Mouse (Mus musculus) heart, postnatal 0 days (tissue): ENCODE data around the gene Rnf32. TPM values are rescaled to one million over a fixed set of nuclear protein-coding genes. Genes with fewer than 3 reads are reported as not detected.

ENCODE experiments used
- ATAC-seq: fragments of 200-750 bp; cut with Nextera tagmentation; 2 replicates; pipeline ENCODE4 v1.8.0; 2017; ENCODE audit warnings: low read depth, moderate number of reproducible peaks, moderate library complexity; ENCODE audit not compliant: insufficient read depth
- DNase-seq: peaks from one replicate; pipeline ENCODE4 v3.0.0-alpha.2; 2016; ENCODE audit warnings: low spot score
- H3K27ac ChIP-seq: fragments of 300-500 bp; sonication (generic); 2 replicates; pipeline ENCODE4 v1.5.1; 2014; ENCODE audit warnings: low read depth, mild to moderate bottlenecking
- H3K27me3 ChIP-seq: fragments of 300-500 bp; sonication (generic); 2 replicates; pipeline ENCODE4 v1.6.1; 2014; ENCODE audit warnings: low read length, mixed read lengths; ENCODE audit not compliant: control insufficient read depth, insufficient read depth
- H3K36me3 ChIP-seq: fragments of 300-500 bp; sonication (generic); replicated peaks from 2 replicates; pipeline ENCODE4 v1.6.1; 2014; ENCODE audit warnings: low read length, mixed read lengths; ENCODE audit not compliant: control insufficient read depth, insufficient read depth
- H3K4me1 ChIP-seq: fragments of 300-500 bp; sonication (generic); 2 replicates; pipeline ENCODE4 v1.6.1; 2014; ENCODE audit warnings: antibody characterized with exemption; ENCODE audit not compliant: control insufficient read depth, insufficient read depth
- H3K4me2 ChIP-seq: fragments of 300-500 bp; sonication (generic); 2 replicates; pipeline ENCODE4 v1.6.1; 2014; ENCODE audit warnings: low read depth, mild to moderate bottlenecking, low read length, moderate library complexity
- H3K4me3 ChIP-seq: fragments of 300-500 bp; sonication (generic); 2 replicates; pipeline ENCODE4 v1.5.1; 2014; ENCODE audit warnings: low read depth, low read length
- H3K9ac ChIP-seq: fragments of 300-500 bp; sonication (generic); replicated peaks from 2 replicates; pipeline ENCODE4 v1.6.1; 2014; ENCODE audit warnings: low read depth, low read length, mixed read lengths
- H3K9me3 ChIP-seq: fragments of 300-500 bp; sonication (generic); replicated peaks from 2 replicates; pipeline ENCODE4 v1.6.1; 2016; ENCODE audit warnings: low read length; ENCODE audit not compliant: control insufficient read depth
- CTCF ChIP-seq: IDR thresholded peaks from 2 replicates; pipeline ENCODE4 v1.5.1; 2016; ENCODE audit warnings: antibody characterized with exemption, control low read depth, low read depth
- EP300 ChIP-seq: IDR thresholded peaks from 2 replicates; pipeline ENCODE4 v1.6.1; 2016; ENCODE audit warnings: antibody characterized with exemption, low read depth
- WGBS: fragments of 180-500 bp; shearing (Covaris S2); extraction: QIAGEN DNeasy Blood & Tissue Kit; methylation state at CpG from one replicate; pipeline ENCODE4 v1.1.7; 2014; 5-methylcytosine and 5-hydroxymethylcytosine counted together
- polyA plus RNA-seq: library from polyadenylated mRNA; unstranded; fragments of >200 nt; fragmentation: Nextera tagmentation; extraction: Ambion mirVana; gene quantifications from 2 replicates; pipeline ENCODE4 v1.2.1, GENCODE M21; 2015
- total RNA-seq: library from RNA; depleted of rRNA; stranded (reverse); fragments of >200 nt; gene quantifications from 2 replicates; pipeline ENCODE4 v1.2.3, GENCODE M21; 2014; ENCODE audit warnings: low replicate concordance

The Rnf32 gene
- total and polyA plus RNA-seq, 2 experiments from 2014 or later, result 0.42 to 3.9 TPM

DNA sequence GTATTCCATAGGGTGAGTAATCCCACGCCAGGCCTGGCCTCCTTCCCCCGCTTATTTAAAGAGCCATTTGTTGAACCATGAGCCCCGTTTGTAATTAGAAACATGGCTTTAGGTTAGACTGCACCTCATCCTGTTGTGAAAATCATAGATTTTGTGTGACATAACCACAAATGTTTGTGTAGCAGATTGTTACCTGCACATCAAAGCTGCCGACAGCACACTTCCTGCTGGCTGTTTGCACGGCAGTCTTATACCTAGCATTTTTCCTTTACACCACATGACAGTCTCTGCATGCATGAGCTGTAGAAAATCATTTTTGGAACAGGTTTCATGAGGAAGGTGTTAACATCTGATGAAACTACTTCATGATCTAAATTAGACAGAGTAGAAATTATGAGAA, 9.9 kb downstream of the Rnf32 start:
- H3K36me3 ChIP-seq, result no peaks in the 10 kb centered on the region
- no peak overlapping the region for H3K27ac ChIP-seq
- H3K4me2 ChIP-seq, result no peak overlapping the region
- no peak overlapping the region for H3K4me3 ChIP-seq
- TF ChIP-seq EP300 (no peak), CTCF (no peak)
- no peaks in the 10 kb centered on the region for H3K9me3 ChIP-seq
- H3K27me3 ChIP-seq, result no peaks in the 10 kb centered on the region
- H3K9ac ChIP-seq, result no peak overlapping the region
- H3K4me1 ChIP-seq, result no peaks in the 10 kb centered on the region
- DNase-seq (no peak), ATAC-seq (no peak)
- 69% methylated on average over 5 of the region's 5 CpGs for WGBS

DNA sequence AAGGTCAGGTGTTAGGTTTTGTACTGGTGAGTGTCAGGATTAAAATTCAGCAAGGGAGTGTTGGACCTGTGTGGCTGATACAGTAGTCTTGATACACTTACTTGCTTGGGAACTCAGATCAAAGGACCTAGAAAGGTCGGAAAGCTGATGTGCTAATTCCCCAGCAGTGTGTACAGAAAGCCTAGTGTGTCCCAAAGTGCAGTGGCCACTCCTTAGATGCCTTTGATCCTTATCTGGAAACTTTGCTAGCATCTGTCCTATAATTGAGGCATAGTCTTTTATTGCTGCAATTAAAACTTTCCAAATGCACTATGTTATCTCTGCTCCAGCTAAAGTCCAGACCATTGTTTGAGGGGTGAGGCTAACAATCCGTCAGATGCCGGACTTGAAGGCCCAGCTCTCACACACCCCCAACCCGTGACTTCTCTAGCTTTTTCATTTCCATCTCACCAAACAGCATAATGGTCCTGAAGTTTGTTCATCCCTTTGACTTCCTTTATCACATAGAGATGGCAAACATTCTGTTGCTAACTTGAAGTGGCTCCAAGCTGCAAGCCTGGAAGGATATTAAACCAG, 16.3 kb downstream of the Rnf32 start:
- ATAC-seq (no peak), DNase-seq (no peak)
- Histone ChIP-seq H3K27me3 (no peaks in the 10 kb centered on the region), H3K36me3 (no peaks in the 10 kb centered on the region), H3K27ac (no peak overlapping the region), H3K4me1 (no peaks in the 10 kb centered on the region), H3K9me3 (no peaks in the 10 kb centered on the region), H3K4me3 (no peak overlapping the region), H3K9ac (no peak overlapping the region), H3K4me2 (no peak overlapping the region)
- WGBS, result 30% methylated on average over 4 of the region's 4 CpGs
- TF ChIP-seq CTCF, result no peak
- TF ChIP-seq EP300, result no peak

DNA sequence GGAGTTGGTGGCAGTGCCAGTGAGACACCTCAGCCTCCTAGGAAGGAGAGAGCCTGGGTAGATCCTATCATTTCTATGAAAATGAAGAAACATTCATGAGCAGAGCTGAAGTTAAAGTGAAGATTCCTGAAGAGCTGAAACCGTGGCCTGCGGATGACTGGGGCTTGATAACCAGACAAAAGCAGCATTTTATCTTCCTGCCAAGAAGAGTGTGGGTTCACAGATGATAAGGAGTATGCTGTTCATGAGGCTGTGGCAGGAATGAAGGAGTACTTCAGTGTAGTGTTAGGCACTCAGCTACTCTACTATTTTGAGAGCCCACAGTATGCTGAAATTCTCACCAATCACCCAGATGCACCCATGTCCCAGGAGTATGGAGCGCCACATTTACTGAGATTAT, 22.2 kb downstream of the Rnf32 start:
- DNase-seq, result no peak
- Histone ChIP-seq H3K4me1 (no peaks in the 10 kb centered on the region), H3K27me3 (no peaks in the 10 kb centered on the region), H3K9ac (no peak overlapping the region), H3K4me3 (no peak overlapping the region), H3K36me3 (no peaks in the 10 kb centered on the region), H3K9me3 (no peaks in the 10 kb centered on the region), H3K27ac (no peak overlapping the region), H3K4me2 (no peak overlapping the region)
- ATAC-seq, result no peak
- no peak for TF ChIP-seq CTCF
- 23% methylated on average over 3 of the region's 3 CpGs for WGBS

DNA sequence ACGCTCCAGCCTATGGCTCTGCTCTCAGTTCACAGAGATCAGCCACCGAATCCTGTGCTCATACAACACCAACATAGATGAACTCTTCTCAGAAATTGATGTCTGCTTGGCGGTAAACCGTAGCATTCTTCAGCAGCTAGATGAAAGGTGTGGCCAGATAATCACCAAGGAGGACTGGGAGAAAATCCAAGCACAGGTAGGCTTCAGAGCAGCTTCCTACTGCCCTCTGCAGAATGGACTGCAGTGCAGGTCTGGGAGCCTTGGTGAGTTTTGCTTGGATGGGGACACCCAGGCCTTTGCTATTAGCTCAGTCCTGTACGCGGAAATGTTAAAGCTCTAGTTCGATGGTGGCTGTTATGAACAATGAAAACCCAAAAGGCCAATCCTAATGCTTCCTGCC, 28.3 kb downstream of the Rnf32 start:
- no peak for ATAC-seq
- Histone ChIP-seq H3K27me3 (no peaks in the 10 kb centered on the region), H3K4me3 (no peak overlapping the region), H3K36me3 (no peaks in the 10 kb centered on the region), H3K4me1 (no peaks in the 10 kb centered on the region), H3K27ac (no peak overlapping the region), H3K9me3 (no peaks in the 10 kb centered on the region), H3K4me2 (no peak overlapping the region), H3K9ac (no peak overlapping the region)
- DNase-seq, result no peak
- 84% methylated on average over 7 of the region's 7 CpGs for WGBS
- TF ChIP-seq EP300 (no peak), CTCF (no peak)

DNA sequence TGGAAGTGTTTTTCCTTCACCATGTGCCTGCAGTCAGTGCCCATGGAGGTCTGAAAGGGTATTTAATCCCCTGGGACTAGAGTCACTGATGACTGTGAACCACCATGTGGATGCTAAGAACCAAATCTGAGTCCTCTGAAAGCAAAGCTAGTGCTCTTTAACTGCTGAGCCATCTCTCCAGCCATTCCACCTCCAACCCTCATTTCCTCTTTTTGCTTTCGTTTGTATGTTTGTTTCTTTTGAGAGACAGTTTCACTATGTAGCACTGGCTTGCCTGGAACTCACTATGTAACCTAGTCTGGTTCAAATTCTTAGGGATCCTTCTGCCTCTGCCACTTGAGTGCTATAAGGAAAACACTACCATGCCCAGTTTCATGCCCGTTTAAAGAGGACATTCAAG, 34.7 kb downstream of the Rnf32 start:
- Histone ChIP-seq H3K27ac (no peak overlapping the region), H3K4me1 (no peaks in the 10 kb centered on the region), H3K9me3 (no peaks in the 10 kb centered on the region), H3K36me3 (peaks cover 16% of the 10 kb centered on the region; the same call in 1 of the 2 replicates), H3K9ac (no peak overlapping the region), H3K27me3 (no peaks in the 10 kb centered on the region), H3K4me3 (no peak overlapping the region), H3K4me2 (no peak overlapping the region)
- no peak for TF ChIP-seq CTCF
- TF ChIP-seq EP300, result no peak
- 67% methylated on average over 2 of the region's 2 CpGs for WGBS
- no peak for DNase-seq
- no peak for ATAC-seq

DNA sequence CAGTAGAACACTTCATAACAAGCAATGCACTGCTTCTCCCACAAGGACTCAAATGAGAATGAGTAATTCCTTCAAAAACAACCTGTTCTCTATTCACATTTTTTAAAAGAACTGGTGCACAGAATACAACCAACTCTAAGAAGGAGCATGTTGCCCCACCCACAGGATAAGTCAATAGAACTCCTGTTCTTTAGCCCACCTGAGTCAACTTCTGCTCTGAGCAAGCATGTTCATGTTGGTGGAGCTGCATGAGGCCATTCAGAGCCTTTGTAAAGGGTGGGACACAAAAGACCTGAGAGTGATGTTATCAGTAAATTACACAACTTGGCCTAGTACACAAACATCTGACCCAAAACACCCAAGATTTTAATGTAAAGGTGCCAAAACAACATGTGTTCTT, 42.6 kb downstream of the Rnf32 start:
- Histone ChIP-seq H3K27ac (no peak overlapping the region), H3K9ac (no peak overlapping the region), H3K4me2 (no peak overlapping the region), H3K27me3 (no peaks in the 10 kb centered on the region), H3K4me3 (no peak overlapping the region), H3K9me3 (no peaks in the 10 kb centered on the region), H3K4me1 (no peaks in the 10 kb centered on the region), H3K36me3 (no peaks in the 10 kb centered on the region)
- DNase-seq, result no peak
- ATAC-seq, result no peak
- TF ChIP-seq CTCF, result no peak
- no peak for TF ChIP-seq EP300
